Mouse (Mus musculus) intestine, embryonic 14.5 days (tissue): ENCODE measurements around the gene Rpl9-ps6. TPM values are rescaled to one million over a fixed set of nuclear protein-coding genes. Genes with fewer than 3 reads are reported as not detected.
A peak's percentile ranks its signal among the peaks of the same experiment; 100 is the strongest.
"Not testable (repeated sequence)": the region's sequence is repeated elsewhere in the genome, so short reads cannot be mapped to it uniquely, and the experiment has no call there.

Source experiments
- ATAC-seq: fragments of 200-750 bp; cut with Nextera tagmentation; replicated peaks from 2 replicates; pipeline ENCODE4 v1.8.0; 2017; ENCODE audit warnings: low read depth, moderate number of reproducible peaks, moderate TSS enrichment, moderate library complexity; ENCODE audit not compliant: low FRiP score, low TSS enrichment
- DNase-seq: peaks from one replicate; pipeline ENCODE4 v3.0.0-alpha.2; 2018; ENCODE audit warnings: low spot score
- H3K27ac ChIP-seq: fragments of 300-500 bp; sonication (generic); 2 replicates; pipeline ENCODE4 v1.5.1; 2014; ENCODE audit warnings: low read depth, mild to moderate bottlenecking, control low read depth
- H3K27me3 ChIP-seq: fragments of 300-500 bp; sonication (generic); replicated peaks from 2 replicates; pipeline ENCODE4 v1.6.1; 2014; ENCODE audit warnings: low read length, control low read depth; ENCODE audit not compliant: control insufficient read depth, insufficient read depth
- H3K36me3 ChIP-seq: fragments of 300-500 bp; sonication (generic); 2 replicates; pipeline ENCODE4 v1.6.1; 2014; ENCODE audit warnings: low read length, control low read depth; ENCODE audit not compliant: control insufficient read depth, insufficient read depth
- H3K4me1 ChIP-seq: fragments of 300-500 bp; sonication (generic); replicated peaks from 2 replicates; pipeline ENCODE4 v1.6.1; 2014; ENCODE audit warnings: low read length, control low read depth, mixed read lengths; ENCODE audit not compliant: control insufficient read depth, insufficient read depth
- H3K4me2 ChIP-seq: fragments of 300-500 bp; sonication (generic); 2 replicates; pipeline ENCODE4 v1.6.1; 2014; ENCODE audit warnings: low read length
- H3K4me3 ChIP-seq: fragments of 300-500 bp; sonication (generic); 2 replicates; pipeline ENCODE4 v1.5.1; 2014; ENCODE audit warnings: low read depth, low read length, control low read depth, mixed read lengths
- H3K9ac ChIP-seq: fragments of 300-500 bp; sonication (generic); 2 replicates; pipeline ENCODE4 v1.6.1; 2014; ENCODE audit warnings: mild to moderate bottlenecking, low read length
- H3K9me3 ChIP-seq: fragments of 300-500 bp; sonication (generic); 2 replicates; pipeline ENCODE4 v1.6.1; 2016; ENCODE audit warnings: low read length, control low read depth; ENCODE audit not compliant: control insufficient read depth
- WGBS: fragments of 180-500 bp; shearing (Covaris S2); extraction: QIAGEN DNeasy Blood & Tissue Kit; methylation state at CpG from one replicate; pipeline ENCODE4 v1.1.7; 2014; 5-methylcytosine and 5-hydroxymethylcytosine counted together
- polyA plus RNA-seq: library from polyadenylated mRNA; unstranded; fragments of >200 nt; fragmentation: Nextera tagmentation; extraction: Ambion mirVana; gene quantifications from 2 replicates; pipeline ENCODE4 v1.2.1, GENCODE M21; 2014

The Rpl9-ps6 gene
- polyA plus RNA-seq, 1 experiment from 2014 or later, result 152 TPM

GRCm38 (mm10) chr19:32487595-32488255, 21.3 kb upstream of the Rpl9-ps6 start:
- Histone ChIP-seq H3K4me1 (peaks cover 21% of the 10 kb centered on the region), H3K27ac (no peak overlapping the region), H3K36me3 (0 out of 2 replicates have a peak, but pooled peaks cover 10% of the 10 kb centered on the region), H3K9ac (no peak overlapping the region), H3K4me2 (peak overlapping the region; percentile 83), H3K9me3 (no peaks in the 10 kb centered on the region), H3K4me3 (no peak overlapping the region; the same call in 1 of the 2 replicates), H3K27me3 (no peaks in the 10 kb centered on the region)
- DNase-seq (no peak), ATAC-seq (no peak)
- 83% methylated on average over 8 of the region's 8 CpGs for WGBS

GRCm38 (mm10) chr19:32486106-32486724, 19.8 kb upstream of the Rpl9-ps6 start:
- peaks cover 21% of the 10 kb centered on the region for H3K4me1 ChIP-seq
- not testable (repeated sequence) for H3K27me3 ChIP-seq, H3K36me3 ChIP-seq, H3K9me3 ChIP-seq
- peak; percentile 81 for ATAC-seq
- DNase-seq, result peak; percentile 77
- H3K4me2 ChIP-seq, result peak overlapping the region; percentile 83
- H3K27ac ChIP-seq, result peak overlapping the region; percentile 82
- peak overlapping the region; percentile 91 for H3K4me3 ChIP-seq
- under 1% methylated on average over 46 of the region's 47 CpGs for WGBS
- H3K9ac ChIP-seq, result peak overlapping the region; percentile 82

- Histone ChIP-seq H3K36me3 (no peaks in the 10 kb centered on the region), H3K4me2 (peak within 1 kb of the TSS; percentile 83), H3K27ac (peak within 1 kb of the TSS; percentile 82), H3K4me1 (peaks cover 21% of the 10 kb centered on the region), H3K27me3 (no peaks in the 10 kb centered on the region), H3K9me3 (no peaks in the 10 kb centered on the region), H3K9ac (peak within 1 kb of the TSS; percentile 82), H3K4me3 (peak within 1 kb of the TSS; percentile 91)
- ATAC-seq (peak; percentile 89), DNase-seq (peak; percentile 93)
- WGBS, result under 1% methylated on average over 56 of the region's 64 CpGs
Observed at GRCm38 (mm10) chr19:32485681-32486105, 19.3 kb upstream of the Rpl9-ps6 start, which contains the start of gene Minpp1. Minpp1 (plus strand) TSS chr19:32485769.

- Histone ChIP-seq H3K4me1 (peaks cover 21% of the 10 kb centered on the region), H3K4me2 (peak overlapping the region; percentile 83), H3K9me3 (no peaks in the 10 kb centered on the region), H3K36me3 (no peaks in the 10 kb centered on the region), H3K27me3 (no peaks in the 10 kb centered on the region), H3K9ac (peak overlapping the region; percentile 82), H3K27ac (peak overlapping the region; percentile 82), H3K4me3 (peak overlapping the region; percentile 91)
- ATAC-seq (no peak), DNase-seq (no peak)
- WGBS, result 15% methylated on average over 13 of the region's 13 CpGs
Observed at GRCm38 (mm10) chr19:32484941-32485660, 18.7 kb upstream of the Rpl9-ps6 start.

GRCm38 (mm10) chr19:32481511-32481910, 15.1 kb upstream of the Rpl9-ps6 start:
- no peak for DNase-seq
- H3K27ac ChIP-seq, result no peak overlapping the region
- no peak overlapping the region for H3K9ac ChIP-seq
- 44% methylated on average over 4 of the region's 4 CpGs for WGBS
- peaks cover 7% of the 10 kb centered on the region; the same call in 1 of the 2 replicates for H3K4me1 ChIP-seq
- H3K36me3 ChIP-seq, result no peaks in the 10 kb centered on the region
- no peaks in the 10 kb centered on the region for H3K27me3 ChIP-seq
- H3K4me2 ChIP-seq, result no peak overlapping the region
- H3K4me3 ChIP-seq, result no peak overlapping the region
- no peak for ATAC-seq
- no peaks in the 10 kb centered on the region for H3K9me3 ChIP-seq

- no peak for ATAC-seq
- WGBS, result 82% methylated on average over 8 of the region's 8 CpGs
- H3K36me3 ChIP-seq, result no peaks in the 10 kb centered on the region
- H3K27ac ChIP-seq, result no peak overlapping the region
- no peak for DNase-seq
- no peak overlapping the region for H3K4me3 ChIP-seq
- H3K27me3 ChIP-seq, result no peaks in the 10 kb centered on the region
- H3K4me2 ChIP-seq, result no peak overlapping the region
- no peaks in the 10 kb centered on the region for H3K9me3 ChIP-seq
- no peak overlapping the region for H3K9ac ChIP-seq
- H3K4me1 ChIP-seq, result peaks cover 7% of the 10 kb centered on the region; the same call in 1 of the 2 replicates
Observed at GRCm38 (mm10) chr19:32480791-32481442, 14.5 kb upstream of the Rpl9-ps6 start.

- Histone ChIP-seq H3K4me2 (no peak overlapping the region), H3K9me3 (no peaks in the 10 kb centered on the region), H3K36me3 (no peaks in the 10 kb centered on the region), H3K27me3 (no peaks in the 10 kb centered on the region), H3K4me3 (no peak overlapping the region), H3K4me1 (peaks cover 7% of the 10 kb centered on the region; the same call in 1 of the 2 replicates), H3K9ac (no peak overlapping the region), H3K27ac (no peak overlapping the region)
- ATAC-seq (no peak), DNase-seq (no peak)
- WGBS, result 86% methylated on average over 5 of the region's 5 CpGs
Observed at GRCm38 (mm10) chr19:32480255-32480654, 13.9 kb upstream of the Rpl9-ps6 start.

- H3K27ac ChIP-seq, result no peak overlapping the region
- no peak overlapping the region for H3K4me2 ChIP-seq
- no peaks in the 10 kb centered on the region for H3K36me3 ChIP-seq
- H3K27me3 ChIP-seq, result no peaks in the 10 kb centered on the region
- no peaks in the 10 kb centered on the region for H3K4me1 ChIP-seq
- ATAC-seq (no peak), DNase-seq (no peak)
- H3K9me3 ChIP-seq, result no peaks in the 10 kb centered on the region
- H3K9ac ChIP-seq, result no peak overlapping the region
- no peak overlapping the region for H3K4me3 ChIP-seq
- WGBS, result 76% methylated on average over 4 of the region's 4 CpGs
Observed at GRCm38 (mm10) chr19:32476712-32477052, 10.3 kb upstream of the Rpl9-ps6 start.
